Mouse (Mus musculus) C2C12 (cell line): ENCODE data around the gene Edn2. TPM values are rescaled to one million over a fixed set of nuclear protein-coding genes. Genes with fewer than 3 reads are reported as not detected.
A peak's percentile ranks its signal among the peaks of the same experiment; 100 is the strongest.

Source experiments
- H3K27me3 ChIP-seq: one replicate; pipeline ENCODE4 v1.6.1; 2011; ENCODE audit not compliant: control insufficient read depth, insufficient read depth, insufficient read length
- H3K36me3 ChIP-seq: one replicate; pipeline ENCODE4 v1.6.1; 2011; ENCODE audit not compliant: control insufficient read depth, insufficient read depth
- H3K4me3 ChIP-seq: one replicate; pipeline ENCODE4 v1.5.1; 2011; ENCODE audit warnings: mild to moderate bottlenecking, control low read depth; ENCODE audit not compliant: poor library complexity, insufficient read depth, severe bottlenecking
- H3K79me2 ChIP-seq: one replicate; pipeline ENCODE4 v1.6.1; 2011; ENCODE audit not compliant: control insufficient read depth, insufficient read depth
- H3K79me3 ChIP-seq: one replicate; pipeline ENCODE4 v1.6.1; 2011; ENCODE audit warnings: low read depth, control low read depth
- H3ac ChIP-seq: one replicate; pipeline ENCODE3; 2011; ENCODE audit warnings: low read depth; ENCODE audit not compliant: control insufficient read depth, insufficient read length
- CEBPB ChIP-seq: IDR thresholded peaks from one replicate; pipeline ENCODE4 v1.6.1; 2011; ENCODE audit warnings: low read depth, mild to moderate bottlenecking, control low read depth, moderate library complexity
- CTCF ChIP-seq: IDR thresholded peaks from one replicate; pipeline ENCODE4 v1.5.1; 2011; ENCODE audit not compliant: control insufficient read depth, insufficient read depth, insufficient read length
- FOSL1 ChIP-seq: IDR thresholded peaks from one replicate; pipeline ENCODE4 v1.8.0; 2011; ENCODE audit warnings: mild to moderate bottlenecking, low read length; ENCODE audit not compliant: poor library complexity, insufficient read depth, severe bottlenecking
- MAX ChIP-seq: IDR thresholded peaks from one replicate; pipeline ENCODE4 v1.6.1; 2011; ENCODE audit warnings: mild to moderate bottlenecking, control low read depth
- MYOD1 ChIP-seq: IDR thresholded peaks from one replicate; pipeline ENCODE4 v1.6.1; 2011; ENCODE audit warnings: low read depth; ENCODE audit not compliant: control insufficient read depth, insufficient read length
- MYOG ChIP-seq: IDR thresholded peaks from one replicate; pipeline ENCODE4 v1.6.1; 2011; ENCODE audit not compliant: control insufficient read depth, insufficient read length; ENCODE audit errors: extremely low read depth
- USF1 ChIP-seq: IDR thresholded peaks from one replicate; pipeline ENCODE4 v1.6.1; 2011; ENCODE audit warnings: low read depth, mild to moderate bottlenecking, control low read depth, moderate library complexity
- polyA plus RNA-seq: library from polyadenylated mRNA; unstranded; fragments of >200 nt; fragmentation: generic; extraction: Trizol; gene quantifications from one replicate; pipeline ENCODE4 v1.2.1, GENCODE M21; 2012; ENCODE audit warnings: missing spikeins

Gene Edn2
- polyA plus RNA-seq, 1 experiment, result not detected

- no peaks in the 10 kb centered on the region for H3K36me3 ChIP-seq
- H3K27me3 ChIP-seq, result no peaks in the 10 kb centered on the region
- H3ac ChIP-seq, result no peak overlapping the region
- H3K79me2 ChIP-seq, result no peaks in the 10 kb centered on the region
- no peak overlapping the region for H3K4me3 ChIP-seq
- TF ChIP-seq MYOD1 (no peak), MYOG (no peak), CEBPB (no peak), CTCF (no peak), MAX (no peak), USF1 (no peak), FOSL1 (no peak)
- H3K79me3 ChIP-seq, result no peaks in the 10 kb centered on the region
Measured at GRCm38 (mm10) chr4:120127333-120127732, 33.7 kb upstream of the Edn2 start.

DNA sequence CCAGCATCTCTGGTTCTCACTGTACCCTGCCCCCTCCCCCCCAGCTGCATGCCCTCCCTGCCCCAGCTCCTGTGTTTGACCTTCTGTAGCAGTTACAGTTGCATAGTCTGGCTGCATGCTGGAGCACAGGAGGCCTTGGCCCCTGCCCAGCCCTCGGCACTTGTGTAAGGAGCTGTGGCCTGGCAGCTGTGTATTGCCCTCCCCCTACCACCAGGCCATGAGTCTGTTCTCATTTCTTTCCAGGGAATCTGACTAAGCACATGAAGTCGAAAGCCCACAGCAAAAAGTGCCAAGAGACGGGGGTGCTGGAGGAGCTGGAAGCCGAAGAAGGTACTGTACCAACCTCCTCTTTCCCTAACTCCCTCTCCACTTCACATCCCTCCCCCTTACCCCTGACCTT, 33.0 kb upstream of the Edn2 start:
- Histone ChIP-seq H3ac (no peak overlapping the region), H3K36me3 (no peaks in the 10 kb centered on the region), H3K4me3 (no peak overlapping the region), H3K79me2 (no peaks in the 10 kb centered on the region), H3K79me3 (no peaks in the 10 kb centered on the region), H3K27me3 (no peaks in the 10 kb centered on the region)
- TF ChIP-seq USF1 (no peak), MAX (no peak), FOSL1 (no peak), CEBPB (no peak), MYOG (no peak), CTCF (no peak), MYOD1 (no peak)

GRCm38 (mm10) chr4:120129233-120129885, 31.6 kb upstream of the Edn2 start:
- Histone ChIP-seq H3K79me2 (no peaks in the 10 kb centered on the region), H3K4me3 (no peak overlapping the region), H3K27me3 (no peaks in the 10 kb centered on the region), H3ac (no peak overlapping the region), H3K79me3 (no peaks in the 10 kb centered on the region), H3K36me3 (no peaks in the 10 kb centered on the region)
- TF ChIP-seq CTCF (peak; percentile 65), MAX (no peak)

- H3K79me3 ChIP-seq, result no peaks in the 10 kb centered on the region
- H3K36me3 ChIP-seq, result no peaks in the 10 kb centered on the region
- H3K79me2 ChIP-seq, result no peaks in the 10 kb centered on the region
- no peaks in the 10 kb centered on the region for H3K27me3 ChIP-seq
- no peak overlapping the region for H3K4me3 ChIP-seq
- H3ac ChIP-seq, result no peak overlapping the region
- TF ChIP-seq MYOG, result no peak
- TF ChIP-seq USF1, result no peak
- TF ChIP-seq CTCF, result no peak
- no peak for TF ChIP-seq FOSL1
- TF ChIP-seq MAX, result no peak
- no peak for TF ChIP-seq MYOD1
- TF ChIP-seq CEBPB, result no peak
Measured at GRCm38 (mm10) chr4:120130926-120131325, 30.1 kb upstream of the Edn2 start.

- Histone ChIP-seq H3K79me3 (no peaks in the 10 kb centered on the region), H3K4me3 (no peak overlapping the region), H3K27me3 (no peaks in the 10 kb centered on the region), H3K36me3 (no peaks in the 10 kb centered on the region), H3K79me2 (no peaks in the 10 kb centered on the region), H3ac (no peak overlapping the region)
- TF ChIP-seq CTCF (no peak), CEBPB (no peak), MAX (no peak), FOSL1 (no peak), MYOD1 (no peak), MYOG (no peak), USF1 (no peak)
Measured at GRCm38 (mm10) chr4:120131441-120132220, 29.4 kb upstream of the Edn2 start.

- no peak overlapping the region for H3ac ChIP-seq
- TF ChIP-seq MAX, result no peak
- no peak for TF ChIP-seq FOSL1
- no peak for TF ChIP-seq USF1
- TF ChIP-seq CTCF, result no peak
- TF ChIP-seq MYOD1, result no peak
- no peak for TF ChIP-seq CEBPB
Measured at GRCm38 (mm10) chr4:120134223-120134622, 26.8 kb upstream of the Edn2 start.

More at GRCm38 (mm10) chr4:120134223-120134622, 26.8 kb upstream of the Edn2 start:
- H3K79me2 ChIP-seq, result no peaks in the 10 kb centered on the region
- no peaks in the 10 kb centered on the region for H3K27me3 ChIP-seq
- H3K4me3 ChIP-seq, result no peak overlapping the region
- no peaks in the 10 kb centered on the region for H3K36me3 ChIP-seq
- H3K79me3 ChIP-seq, result no peaks in the 10 kb centered on the region
